Mouse (Mus musculus): ENCODE results near the gene Disp3. TPM values are rescaled to one million over a fixed set of nuclear protein-coding genes. Genes with fewer than 3 reads are reported as not detected.

The Disp3 gene
- 0.03 and 0.11 TPM in 2 replicates for polyA plus RNA-seq (2012; ENCODE audit: low replicate concordance)

DNA sequence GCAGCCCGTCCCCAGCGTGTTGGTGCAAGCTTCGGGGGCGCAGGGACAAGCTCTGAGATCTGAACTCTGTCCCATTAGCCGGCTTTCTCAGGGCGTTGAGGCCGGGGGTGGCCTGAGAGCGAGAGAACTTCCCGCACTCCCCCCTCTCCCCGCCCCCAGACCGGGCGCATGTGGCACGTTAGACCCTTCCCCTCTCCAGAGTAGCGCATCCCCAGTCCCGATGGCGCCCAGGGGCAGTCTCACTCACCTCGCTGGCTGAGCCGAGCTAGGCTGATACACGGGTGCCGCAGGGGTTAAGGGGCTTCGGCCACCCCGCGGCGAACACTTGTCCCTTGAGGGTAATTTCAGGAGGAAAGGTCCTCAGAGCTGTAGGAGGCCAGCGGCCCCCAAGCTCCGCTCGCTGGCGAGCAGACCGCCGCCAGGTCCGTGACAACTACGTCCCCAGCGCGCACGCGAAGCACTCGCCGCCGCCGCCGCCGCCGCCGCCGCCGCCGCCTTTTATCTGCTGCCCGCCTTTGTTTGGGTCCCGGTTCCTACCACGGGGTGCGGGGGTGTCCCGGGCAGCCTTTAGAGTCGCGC lies at the start of gene Disp3:
Disp3 (minus strand) TSS at position 490 of the 579 bp plus-strand sequence.

Other genes with a start within 250 kb of the Disp3 start
- gene Clcn6, start 249.1 kb downstream of the Disp3 start, polyA plus RNA-seq (2012; ENCODE audit: low replicate concordance), result 1.5 and 1.6 TPM in 2 replicates
- gene Mthfr, start 248.9 kb downstream of the Disp3 start, polyA plus RNA-seq (2012; ENCODE audit: low replicate concordance), result 14.7 and 23.3 TPM in 2 replicates
- 3.4 and 11.6 TPM in 2 replicates for gene Agtrap, start 199.9 kb downstream of the Disp3 start, polyA plus RNA-seq (2012; ENCODE audit: low replicate concordance)
- gene Mad2l2, start 157.6 kb downstream of the Disp3 start, polyA plus RNA-seq (2012; ENCODE audit: low replicate concordance), result 18.3 and 24.2 TPM in 2 replicates
- gene Draxin, start 157.3 kb downstream of the Disp3 start, polyA plus RNA-seq (2012; ENCODE audit: low replicate concordance), result 0.03 and 0.17 TPM in 2 replicates
- gene Fbxo6, start 135.8 kb downstream of the Disp3 start, polyA plus RNA-seq (2012; ENCODE audit: low replicate concordance), result 22.6 and 24.6 TPM in 2 replicates
- 8.9 and 13.4 TPM in 2 replicates for gene Fbxo44, start 127.5 kb downstream of the Disp3 start, polyA plus RNA-seq (2012; ENCODE audit: low replicate concordance)
- 0.55 and 1.0 TPM in 2 replicates for gene Fbxo2, start 127.3 kb downstream of the Disp3 start, polyA plus RNA-seq (2012; ENCODE audit: low replicate concordance)
- gene Ubiad1, start 156.8 kb upstream of the Disp3 start, polyA plus RNA-seq (2012; ENCODE audit: low replicate concordance), result 10.6 and 23.7 TPM in 2 replicates
- 7.3 and 16.3 TPM in 2 replicates for gene Mtor, start 160.6 kb upstream of the Disp3 start, polyA plus RNA-seq (2012; ENCODE audit: low replicate concordance)
- 0.63 and 0.78 TPM in 2 replicates for gene Angptl7, start 212.5 kb upstream of the Disp3 start, polyA plus RNA-seq (2012; ENCODE audit: low replicate concordance)

All from leukemia stem cell, adult 10-12 weeks (primary cell).